Mouse (Mus musculus): ENCODE data around the gene Gnpat.

DNA sequence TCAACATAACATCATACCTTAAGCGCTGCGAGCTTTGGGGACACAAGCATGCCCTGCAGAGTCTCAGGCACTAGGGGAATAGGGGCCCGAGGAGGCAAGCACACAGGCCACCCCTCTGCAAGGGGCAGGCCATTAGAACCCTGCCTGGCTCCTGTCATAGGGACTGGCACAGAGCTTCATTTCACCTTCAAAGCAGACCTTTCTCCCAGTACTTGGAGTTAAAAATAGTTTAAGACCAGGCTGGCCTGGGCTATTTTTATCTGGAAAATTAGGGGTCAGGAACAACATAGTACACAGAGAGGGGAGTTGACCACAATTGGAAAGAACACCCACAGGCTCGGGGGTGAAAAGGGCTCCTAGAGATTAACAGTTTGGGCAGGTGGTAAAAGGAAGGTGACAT is 74.5 kb downstream of the Gnpat start:
- TF ChIP-seq POLR2A (IDR thresholded peaks at IDR 0.05; ENCODE audit: borderline replicate concordance, control insufficient read depth, low read depth, low read length) (no peak), CTCF (IDR thresholded peaks at IDR 0.05; ENCODE audit: control insufficient read depth, insufficient read depth, low read length) (no peak)

Data from bone marrow, adult 2 months (tissue).